Mouse (Mus musculus) intestine, embryonic 15.5 days (tissue): ENCODE data around the gene Amn. TPM values are rescaled to one million over a fixed set of nuclear protein-coding genes. Genes with fewer than 3 reads are reported as not detected.

ENCODE experiments used
- polyA plus RNA-seq: library from polyadenylated mRNA; unstranded; fragments of >200 nt; fragmentation: Nextera tagmentation; extraction: Ambion mirVana; gene quantifications from 2 replicates; pipeline ENCODE4 v1.2.1, GENCODE M21; 2015

Amn gene
- polyA plus RNA-seq, 1 experiment from 2014 or later, result 127 TPM

Other genes starting within 250 kb of the Amn start
- 9.1 and 9.6 TPM in 2 replicates for gene Rcor1, start 231.7 kb upstream of the Amn start, polyA plus RNA-seq
- gene Traf3, start 104.7 kb upstream of the Amn start, polyA plus RNA-seq, result 6.9 and 7.8 TPM in 2 replicates
- gene 4930595D18Rik, start 86.6 kb upstream of the Amn start, polyA plus RNA-seq, result not detected in 2 replicates
- gene Cdc42bpb, start 106.6 kb downstream of the Amn start, polyA plus RNA-seq, result 31.8 and 33.9 TPM in 2 replicates
- 1.6 and 2.0 TPM in 2 replicates for gene Lbhd2, start 135.7 kb downstream of the Amn start, polyA plus RNA-seq
- gene Exoc3l4, start 145.9 kb downstream of the Amn start, polyA plus RNA-seq, result 11.1 and 11.5 TPM in 2 replicates
- 4.9 and 5.7 TPM in 2 replicates for gene Tnfaip2, start 171.4 kb downstream of the Amn start, polyA plus RNA-seq
- gene Gm266, start 214.7 kb downstream of the Amn start, polyA plus RNA-seq, result 17.7 and 19.9 TPM in 2 replicates